In genomic region chr4:47050167-47050566, GRCm38 (mm10) we compare ENCODE assay signal across 8 mouse cellular contexts. TPM values are rescaled to one million over a fixed set of nuclear protein-coding genes. Genes with fewer than 3 reads are reported as not detected.
DNase-seq lines count a peak whose midpoint lies in the region; ATAC-seq and TF ChIP-seq lines count a peak whose summit lies in the region.

No protein-coding gene starts in this region.

- no peaks in the 10 kb centered on the region for H3K36me3 ChIP-seq in midbrain, embryonic 10.5 days

- peaks cover 21% of the 10 kb centered on the region for H3K27me3 ChIP-seq in midbrain, embryonic 10.5 days (ENCODE audit: low read depth, poor library complexity, severe bottlenecking)

- TF ChIP-seq CTCF in gastrocnemius, adult 2 months (IDR thresholded peaks at IDR 0.05), result no peak; the same call in none of the 2 replicates

- peaks cover 23% of the 10 kb centered on the region for H3K4me1 ChIP-seq in midbrain, embryonic 10.5 days

- DNase-seq in gastrocnemius, adult 2 months, result peak; percentile 89
- peak; percentile 89 for DNase-seq in hindlimb bud, embryonic 11.5 days (ENCODE audit: extremely low spot score, low read depth, low spot score)
- peak; percentile 75 to 93 for DNase-seq in left cerebral cortex, adult 8-10 months (ENCODE audit: low spot score in 2 of 2)
- peak; percentile 88 for DNase-seq in midbrain, embryonic 10.5 days (ENCODE audit: low spot score)
- DNase-seq in right cerebral cortex, postnatal 36 days (ENCODE audit: low spot score in 2 of 2), result peak; percentile 73 to 78
- peak; percentile 74 to 90 for DNase-seq in urinary bladder, postnatal 4 days (ENCODE audit: low spot score in 2 of 2)

- H3K27ac ChIP-seq in gastrocnemius, adult 2 months, result no peak overlapping the region
- H3K27ac ChIP-seq in midbrain, embryonic 10.5 days (replicated peaks), result peak overlapping the region; percentile 65

- 0 out of 2 replicates have a peak, but pooled peaks cover 3% of the 10 kb centered on the region for H3K9me3 ChIP-seq in midbrain, embryonic 10.5 days (replicated peaks)

- H3K4me3 ChIP-seq in gastrocnemius, adult 2 months, result no peak overlapping the region
- H3K4me3 ChIP-seq in midbrain, embryonic 10.5 days, result peak overlapping the region; percentile 1; the same call in 1 of the 2 replicates

- WGBS in midbrain, embryonic 10.5 days, result 0% methylated on average over 1 of the region's 1 CpGs

- intact Hi-C loops in gastrocnemius, adult 2 months (cut with DNase I), result loop anchor here (10.0 kb wide), 1 partner anchor 435 kb away; no protein-coding TSS in a partner anchor

- ATAC-seq in activated CD4-positive, CD25-positive, alpha-beta regulatory T cell, adult 4 months, result peak; percentile 52
- ATAC-seq in common myeloid progenitor, adult 5-6 weeks (replicated peaks; ENCODE audit: low read depth, poor library complexity, severe bottlenecking), result peak; percentile 85

RNA-seq across cellular contexts. Expression of gene Anks6, which starts 7.1 kb away (rescaled TPM):
- not detected for polyA plus RNA-seq in activated CD4-positive, CD25-positive, alpha-beta regulatory T cell, adult 4 months (2017; shearing (Covaris generic))
- total RNA-seq in common myeloid progenitor, adult 5-6 weeks (2017), result 1.5 and 2.1 TPM in 2 replicates
- 1 to 10 TPM; 1.4 to 1.8 TPM for total RNA-seq in gastrocnemius, adult 2 months (2021)
- 10 to 100 TPM; 17.8 to 21.7 (median 19.7) TPM for total RNA-seq in left cerebral cortex, adult 8-10 months (2022)
- 2.9 and 3.3 TPM in 2 replicates for polyA plus RNA-seq in midbrain, embryonic 10.5 days (2016; fragmentation: Nextera tagmentation; extraction: Ambion mirVana)

RNA-seq across cellular contexts. Expression of gene Galnt12, which starts 41.5 kb away (rescaled TPM):
- 1 to 10 TPM; 4.4 to 8.1 TPM for polyA plus RNA-seq in activated CD4-positive, CD25-positive, alpha-beta regulatory T cell, adult 4 months (2017; shearing (Covaris generic))
- 1.9 and 3.0 TPM in 2 replicates for total RNA-seq in common myeloid progenitor, adult 5-6 weeks (2017)
- total RNA-seq in gastrocnemius, adult 2 months (2021), result under 1 TPM in 1 of 2 experiments, not detected in 1; 0.17 TPM
- total RNA-seq in left cerebral cortex, adult 8-10 months (2022), result 1 to 10 TPM in 2 of 4 experiments, under 1 TPM in 2; 0.78 to 1.5 (median 1.0) TPM
- polyA plus RNA-seq in midbrain, embryonic 10.5 days (2016; fragmentation: Nextera tagmentation; extraction: Ambion mirVana), result 6.5 and 7.8 TPM in 2 replicates

RNA-seq across cellular contexts. Expression of gene Gabbr2, which starts 58.5 kb away (rescaled TPM):
- under 1 TPM in 1 of 2 experiments, not detected in 1; 0.20 TPM for polyA plus RNA-seq in activated CD4-positive, CD25-positive, alpha-beta regulatory T cell, adult 4 months (2017; shearing (Covaris generic))
- 0.05 TPM in 1 of 2 replicates, not detected in the other for total RNA-seq in common myeloid progenitor, adult 5-6 weeks (2017)
- total RNA-seq in gastrocnemius, adult 2 months (2021), result under 1 TPM; 0.06 to 0.10 TPM
- total RNA-seq in left cerebral cortex, adult 8-10 months (2022), result 100 to 1,000 TPM; 198 to 214 (median 210) TPM
- 0.12 and 0.25 TPM in 2 replicates for polyA plus RNA-seq in midbrain, embryonic 10.5 days (2016; fragmentation: Nextera tagmentation; extraction: Ambion mirVana)

Comparison
In these comparisons a context has a peak if more than half of its experiments do, and no peak if none do; other contexts are left out.
1. RNA of gene Gabbr2, which starts 58.5 kb away (total RNA-seq): 198 to 214 TPM in left cerebral cortex, adult 8-10 months; 0.06 to 0.10 TPM in gastrocnemius, adult 2 months and 0.05 TPM in common myeloid progenitor, adult 5-6 weeks; every median in the first group is over 100 times any median in the second.
2. Peak in every context shown above with its lines, with median percentiles within 50 percentile points of each other: DNase-seq.